23 mouse cellular contexts compared by ENCODE assay signal in genomic region chr3:123511818-123512217, GRCm38 (mm10).
DNase-seq lines count a peak whose midpoint lies in the region; ATAC-seq and TF ChIP-seq lines count a peak whose summit lies in the region.
"Had no signal": no experiment of that assay in that cellular context is flagged by ENCODE, and none has a peak within 500 bp of the region (broad histone marks: within the 10 kb centered on the region; RNA-seq: fewer than 3 reads in every experiment).

No protein-coding gene starts in this region.

- no peak overlapping the region for H3K27ac ChIP-seq in heart, adult 2 months
- H3K27ac ChIP-seq in lung, embryonic 14.5 days (ENCODE audit: low read depth), result no peak overlapping the region
- H3K27ac ChIP-seq in CH12.LX (ENCODE audit: insufficient read depth, low read depth), result no peak overlapping the region
- H3K27ac ChIP-seq: embryonic facial prominence, embryonic 15.5 days; forebrain, embryonic 15.5 days; hindbrain, embryonic 10.5 days; hindbrain, embryonic 14.5 days had no signal

- DNase-seq in heart, adult 2 months, result no peak
- no peak for DNase-seq in heart, adult 9 months (ENCODE audit: low spot score in 2 of 2)
- no peak for DNase-seq in lung, embryonic 14.5 days
- DNase-seq in lung, postnatal 4 days, result no peak
- no peak for DNase-seq in CH12.LX (ENCODE audit: extremely low read depth)
- no peak for DNase-seq in brain, embryonic 14.5 days (ENCODE audit: low read depth)
- no peak for DNase-seq in left cerebral cortex, postnatal 36 days (ENCODE audit: low spot score in 2 of 2)
- DNase-seq: adrenal gland, adult 8-10 months; adrenal gland, postnatal 36 days; B cell, adult 2 months; cerebellum, adult 11 months; cerebellum, adult 8-10 months; cerebellum, postnatal 14 days; embryo, embryonic 11 days; gastrocnemius, postnatal 10 days; heart, adult 18-20 months had no signal

- no peaks in the 10 kb centered on the region for H3K27me3 ChIP-seq in heart, adult 2 months (ENCODE audit: control insufficient read depth, insufficient read depth, low read length)
- H3K27me3 ChIP-seq in lung, embryonic 14.5 days (ENCODE audit: insufficient read depth, low read length), result no peaks in the 10 kb centered on the region
- no peaks in the 10 kb centered on the region for H3K27me3 ChIP-seq in CH12.LX (replicated peaks)
- H3K27me3 ChIP-seq: embryonic facial prominence, embryonic 15.5 days; forebrain, embryonic 15.5 days; heart, embryonic 12.5 days had no signal

- ATAC-seq in lung, embryonic 14.5 days (ENCODE audit: insufficient read depth), result no peak
- ATAC-seq: CD4-positive, CD25-positive, alpha-beta regulatory T cell, adult 4 months; forebrain, embryonic 15.5 days had no signal

- TF ChIP-seq RAD21 in CH12.LX (IDR thresholded peaks at IDR 0.05; ENCODE audit: low read depth, low read length), result no peak

- H3K4me1 ChIP-seq in heart, adult 2 months (ENCODE audit: control insufficient read depth, insufficient read depth, low read length), result no peaks in the 10 kb centered on the region; the same call in 1 of the 2 replicates
- peaks cover 4% of the 10 kb centered on the region; the same call in 1 of the 2 replicates for H3K4me1 ChIP-seq in lung, embryonic 14.5 days (ENCODE audit: insufficient read depth)
- peaks cover 0 to 21% of the 10 kb centered on the region in 2 experiments; a peak in 2 of 4 replicates for H3K4me1 ChIP-seq in CH12.LX (ENCODE audit: control insufficient read depth in 1 of 2, insufficient read depth in 2 of 2)

- H3K4me2 ChIP-seq in lung, embryonic 14.5 days, result no peak overlapping the region
- H3K4me2 ChIP-seq in CH12.LX (ENCODE audit: insufficient read depth, low read depth, poor library complexity, severe bottlenecking), result no peak overlapping the region
- H3K4me2 ChIP-seq: embryonic facial prominence, embryonic 15.5 days; forebrain, embryonic 15.5 days; heart, embryonic 12.5 days; hindbrain, embryonic 14.5 days had no signal

- TF ChIP-seq EP300 in heart, adult 2 months (IDR thresholded peaks at IDR 0.05; ENCODE audit: insufficient read depth, low read depth, low read length), result no peak
- TF ChIP-seq EP300 in CH12.LX (IDR thresholded peaks at IDR 0.05; ENCODE audit: low read length), result no peak

- no peak overlapping the region for H3K9ac ChIP-seq in heart, adult 2 months (ENCODE audit: low read depth, low read length)
- no peak overlapping the region for H3K9ac ChIP-seq in lung, embryonic 14.5 days
- H3K9ac ChIP-seq in CH12.LX (ENCODE audit: insufficient read depth, low read depth), result no peak overlapping the region
- H3K9ac ChIP-seq: embryonic facial prominence, embryonic 15.5 days; forebrain, embryonic 15.5 days; heart, embryonic 12.5 days; hindbrain, embryonic 14.5 days had no signal

- TF ChIP-seq POLR2A in heart, adult 2 months (IDR thresholded peaks at IDR 0.05; ENCODE audit: insufficient read depth, low read depth, low read length), result no peak
- TF ChIP-seq POLR2A in CH12.LX (IDR thresholded peaks at IDR 0.05; ENCODE audit: low read depth, low read length), result no peak
- TF ChIP-seq POLR2A in brain, embryonic 14.5 days (IDR thresholded peaks at IDR 0.05; ENCODE audit: borderline replicate concordance, extremely low read depth, insufficient read depth, insufficient read length, poor library complexity, severe bottlenecking), result no peak

- 64% methylated on average over 4 of the region's 4 CpGs for WGBS in heart, adult 2 months
- 73% methylated on average over 4 of the region's 4 CpGs for WGBS in lung, embryonic 14.5 days

- in situ Hi-C loops in CH12.LX (cut with MboI; ENCODE audit: low pct_ligation_motif_present, low pct_unique_long_range_greater_than_20kb, low sequenced_read_pairs), result loop anchor here (25.0 kb wide), 1 partner anchor 1075 kb away; the partner anchor contains the start of gene 1700003H04Rik

- H3K79me2 ChIP-seq in heart, adult 2 months (replicated peaks; ENCODE audit: control insufficient read depth, insufficient read depth, low read length), result no peaks in the 10 kb centered on the region
- H3K79me2 ChIP-seq in CH12.LX (replicated peaks; ENCODE audit: control insufficient read depth, extremely low read depth, insufficient read depth, poor library complexity, severe bottlenecking), result peaks cover 12% of the 10 kb centered on the region

- peaks cover 5% of the 10 kb centered on the region for H3K36me3 ChIP-seq in heart, adult 2 months (ENCODE audit: control insufficient read depth, insufficient read depth, low read length)
- peaks cover 5% of the 10 kb centered on the region for H3K36me3 ChIP-seq in lung, embryonic 14.5 days (ENCODE audit: insufficient read depth)
- H3K36me3 ChIP-seq in CH12.LX (replicated peaks in 1 of 2; ENCODE audit: control insufficient read depth in 1 of 2, insufficient read depth in 1 of 2, low read length in 1 of 2), result peaks cover 0 to 10% of the 10 kb centered on the region in 2 experiments

- dilution Hi-C loops in CH12.LX (cut with MboI; ENCODE audit: extremely low pct_ligation_motif_present, extremely low pct_unique_long_range_greater_than_20kb, low sequenced_read_pairs), result no loop called here

- H3K4me3 ChIP-seq in heart, adult 2 months, result no peak overlapping the region
- H3K4me3 ChIP-seq in lung, embryonic 14.5 days (ENCODE audit: low read depth, low read length), result no peak overlapping the region
- no peak overlapping the region for H3K4me3 ChIP-seq in CH12.LX (replicated peaks in 1 of 3; ENCODE audit: low read depth in 2 of 3, low read length in 2 of 3, poor library complexity in 1 of 3)
- H3K4me3 ChIP-seq: embryonic facial prominence, embryonic 15.5 days; erythroblast, embryonic 14.5 days; forebrain, embryonic 15.5 days; heart, embryonic 12.5 days; hindbrain, embryonic 10.5 days had no signal

- intact Hi-C loops in heart, adult 2 months (cut with DNase I), result no loop called here
- intact Hi-C loops in left cerebral cortex, postnatal 36 days (cut with DNase I), result loop anchor here (10.0 kb wide), 1 partner anchor 553 kb away; no protein-coding TSS in a partner anchor

- TF ChIP-seq CTCF in heart, adult 2 months (IDR thresholded peaks at IDR 0.05), result 0 out of 2 replicates have a peak, but pooled peaks have one; percentile 4
- peak; percentile 27; the same call in 1 of the 2 replicates for TF ChIP-seq CTCF in lung, embryonic 14.5 days (IDR thresholded peaks at IDR 0.05; ENCODE audit: low read depth)
- TF ChIP-seq CTCF in CH12.LX (conservative IDR thresholded peaks at IDR 0.05 in 1 of 2, IDR thresholded peaks at IDR 0.05 in 1 of 2; ENCODE audit: low read depth in 2 of 2, low read length in 2 of 2), result peak in 1 of 2 experiments; percentile 37; a peak in 2 of 4 replicates
- peak; percentile 17; the same call in 1 of the 2 replicates for TF ChIP-seq CTCF in brain, embryonic 14.5 days (IDR thresholded peaks at IDR 0.05; ENCODE audit: borderline replicate concordance, extremely low read depth, insufficient read depth, insufficient read length)

- H3K9me3 ChIP-seq in lung, embryonic 14.5 days (ENCODE audit: low read depth, low read length), result no peaks in the 10 kb centered on the region
- no peaks in the 10 kb centered on the region for H3K9me3 ChIP-seq in CH12.LX (replicated peaks; ENCODE audit: low read length)
- H3K9me3 ChIP-seq: embryonic facial prominence, embryonic 15.5 days; forebrain, embryonic 15.5 days; heart, embryonic 12.5 days; hindbrain, embryonic 10.5 days had no signal

TF ChIP-seq in CH12.LX, 34 proteins besides CTCF, POLR2A, EP300 and RAD21:
- TF ChIP-seq ZNF384 (IDR thresholded peaks at IDR 0.05; ENCODE audit: low read depth, low read length) (peak; percentile 72), TCF12 (IDR thresholded peaks at IDR 0.05; ENCODE audit: low read depth, low read length) (no peak)
